Mouse (Mus musculus): ENCODE results near the gene Plpp4. TPM values are rescaled to one million over a fixed set of nuclear protein-coding genes. Genes with fewer than 3 reads are reported as not detected.

Plpp4 gene
- polyA plus RNA-seq (2017; shearing (Covaris generic)): not detected

DNA sequence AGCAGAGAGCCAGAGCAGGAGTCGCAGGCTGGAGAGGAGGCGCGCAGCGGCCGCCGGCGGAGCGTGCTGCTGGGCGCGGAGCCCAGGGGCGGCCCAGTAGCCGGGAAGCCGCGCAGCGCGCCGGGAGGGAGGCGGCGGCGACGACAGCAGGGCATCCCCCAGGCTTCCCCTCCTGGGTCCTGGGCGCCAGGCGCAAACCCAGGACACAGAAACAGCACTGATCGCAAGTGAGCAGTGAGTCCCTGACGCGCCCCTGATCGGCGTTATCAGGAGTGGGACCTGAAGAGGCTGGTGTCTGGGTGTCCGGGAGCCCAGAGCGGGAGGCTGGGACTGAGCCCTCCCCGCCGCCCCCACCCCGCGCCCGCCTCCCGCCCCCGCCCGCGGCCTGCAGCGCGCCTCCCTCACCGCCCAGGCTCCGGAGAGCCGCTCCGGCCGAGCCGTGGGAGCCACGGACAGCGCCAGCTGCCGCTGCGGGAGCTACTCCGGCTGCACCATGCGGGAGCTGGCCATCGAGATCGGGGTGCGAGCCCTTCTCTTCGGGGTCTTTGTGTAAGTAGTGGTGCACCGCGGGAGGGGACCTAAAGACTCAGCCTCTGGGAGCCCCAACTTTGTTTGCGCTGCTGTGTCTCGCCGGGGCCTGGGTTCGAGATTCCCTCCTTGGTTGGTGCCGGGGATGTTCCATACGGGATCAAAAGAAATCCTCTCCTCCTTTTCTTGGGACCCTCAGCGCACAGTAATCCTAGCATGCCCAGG is at the start of gene Plpp4:
Gene Plpp4 (plus strand): TSS at position 411 of the 753 bp plus-strand sequence.

Data from inflammation-experienced regulatory T-cells, adult 16 weeks (primary cell).